Mouse (Mus musculus) liver, embryonic 11.5 days (tissue): ENCODE measurements around the gene Dpt. TPM values are rescaled to one million over a fixed set of nuclear protein-coding genes. Genes with fewer than 3 reads are reported as not detected.
"Not testable (repeated sequence)": the region's sequence is repeated elsewhere in the genome, so short reads cannot be mapped to it uniquely, and the experiment has no call there.

ENCODE experiments used
- ATAC-seq: fragments of 200-750 bp; cut with Nextera tagmentation; replicated peaks from 2 replicates; pipeline ENCODE4 v1.8.0; 2017; ENCODE audit warnings: moderate number of reproducible peaks, mild to moderate bottlenecking, moderate TSS enrichment, moderate library complexity; ENCODE audit not compliant: low FRiP score
- DNase-seq: peaks from one replicate; pipeline ENCODE4 v3.0.0-alpha.2; 2017; ENCODE audit warnings: low spot score
- H3K27ac ChIP-seq: fragments of 300-500 bp; sonication (generic); 2 replicates; pipeline ENCODE4 v1.5.1; 2014; ENCODE audit warnings: mild to moderate bottlenecking, low read depth, low read length, control low read depth
- H3K27me3 ChIP-seq: fragments of 300-500 bp; sonication (generic); replicated peaks from 2 replicates; pipeline ENCODE4 v1.6.1; 2014; ENCODE audit warnings: low read length, mixed read lengths; ENCODE audit not compliant: control insufficient read depth, insufficient read depth
- H3K36me3 ChIP-seq: fragments of 300-500 bp; sonication (generic); 2 replicates; pipeline ENCODE4 v1.6.1; 2014; ENCODE audit warnings: mild to moderate bottlenecking, low read length, moderate library complexity, mixed read lengths; ENCODE audit not compliant: control insufficient read depth, insufficient read depth
- H3K4me1 ChIP-seq: fragments of 300-500 bp; sonication (generic); replicated peaks from 2 replicates; pipeline ENCODE4 v1.6.1; 2014; ENCODE audit warnings: low read length, mixed read lengths; ENCODE audit not compliant: control insufficient read depth, insufficient read depth
- H3K4me2 ChIP-seq: fragments of 300-500 bp; sonication (generic); 2 replicates; pipeline ENCODE4 v1.6.1; 2014; ENCODE audit warnings: mild to moderate bottlenecking, control low read depth, moderate library complexity
- H3K4me3 ChIP-seq: fragments of 300-500 bp; sonication (generic); 2 replicates; pipeline ENCODE4 v1.5.1; 2014; ENCODE audit warnings: low read depth, low read length, control low read depth
- H3K9ac ChIP-seq: fragments of 300-500 bp; sonication (generic); 2 replicates; pipeline ENCODE4 v1.6.1; 2014; ENCODE audit warnings: low read depth, low read length, control low read depth
- H3K9me3 ChIP-seq: fragments of 300-500 bp; sonication (generic); 2 replicates; pipeline ENCODE4 v1.6.1; 2016; ENCODE audit warnings: low read length, inconsistent platforms, mixed read lengths; ENCODE audit not compliant: control insufficient read depth
- WGBS: fragments of 180-500 bp; shearing (Covaris S2); extraction: QIAGEN DNeasy Blood & Tissue Kit; methylation state at CpG from one replicate; pipeline ENCODE4 v1.1.7; 2014; 5-methylcytosine and 5-hydroxymethylcytosine counted together
- polyA plus RNA-seq: library from polyadenylated mRNA; unstranded; fragments of >200 nt; fragmentation: Nextera tagmentation; extraction: Ambion mirVana; gene quantifications from 2 replicates; pipeline ENCODE4 v1.2.1, GENCODE M21; 2014

Dpt gene
- polyA plus RNA-seq, 1 experiment from 2014 or later = not detected

GRCm38 (mm10) chr1:164824896-164825295, 28.5 kb downstream of the Dpt start:
- Histone ChIP-seq H3K9ac (no peak overlapping the region), H3K27ac (no peak overlapping the region), H3K27me3 (no peaks in the 10 kb centered on the region), H3K4me1 (no peaks in the 10 kb centered on the region), H3K9me3 (no peaks in the 10 kb centered on the region), H3K4me2 (no peak overlapping the region), H3K4me3 (no peak overlapping the region), H3K36me3 (no peaks in the 10 kb centered on the region)
- ATAC-seq = no peak
- WGBS = 70% methylated on average over 2 of the region's 2 CpGs
- DNase-seq = no peak

DNA sequence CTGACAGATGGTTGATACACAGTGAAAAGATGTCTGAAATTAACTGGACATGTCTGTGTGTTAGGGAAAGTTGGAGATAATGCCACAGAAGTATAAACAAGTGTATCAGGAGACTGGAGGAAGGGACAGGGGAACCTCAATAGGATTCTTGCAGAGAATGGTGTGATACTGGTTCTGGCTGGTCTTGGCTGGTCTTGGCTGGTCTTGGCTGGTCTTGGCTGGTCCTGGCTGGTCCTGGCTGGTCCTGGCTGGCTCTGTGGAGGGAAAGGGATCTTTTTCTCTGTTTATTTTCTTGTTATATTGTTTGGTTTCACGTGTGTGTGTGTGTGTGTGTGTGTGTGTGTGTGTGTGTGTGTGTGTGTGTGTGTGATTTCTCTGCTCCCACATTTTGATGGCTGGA, 33.4 kb downstream of the Dpt start:
- Histone ChIP-seq H3K36me3 (no peaks in the 10 kb centered on the region), H3K27me3 (no peaks in the 10 kb centered on the region), H3K4me3 (no peak overlapping the region), H3K4me1 (no peaks in the 10 kb centered on the region), H3K4me2 (no peak overlapping the region), H3K27ac (no peak overlapping the region), H3K9me3 (no peaks in the 10 kb centered on the region), H3K9ac (no peak overlapping the region)
- ATAC-seq (no peak), DNase-seq (no peak)
- 40% methylated on average over 1 of the region's 1 CpGs for WGBS

DNA sequence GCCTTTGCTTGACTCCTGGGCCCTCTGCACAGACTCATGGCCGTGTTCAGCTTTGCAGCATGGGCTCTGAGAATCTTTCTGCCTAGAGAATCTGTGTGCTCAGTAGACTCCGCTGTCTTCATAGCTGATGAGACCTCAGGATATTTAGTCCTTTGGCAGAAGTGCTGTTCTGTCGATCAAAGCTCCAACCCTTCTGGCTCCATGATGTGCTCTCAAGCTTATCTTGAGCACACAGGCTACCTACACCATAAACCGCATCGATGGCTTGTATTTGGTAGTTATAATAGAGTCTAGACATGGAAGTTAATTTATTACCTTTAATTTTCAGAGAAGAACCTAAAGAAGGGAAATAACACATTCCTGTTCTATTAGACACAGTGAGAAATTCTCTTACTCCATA, 36.0 kb downstream of the Dpt start:
- no peak overlapping the region for H3K9ac ChIP-seq
- no peaks in the 10 kb centered on the region for H3K4me1 ChIP-seq
- no peaks in the 10 kb centered on the region for H3K27me3 ChIP-seq
- H3K4me3 ChIP-seq = no peak overlapping the region
- DNase-seq (no peak), ATAC-seq (no peak)
- H3K9me3 ChIP-seq = no peaks in the 10 kb centered on the region
- H3K36me3 ChIP-seq = no peaks in the 10 kb centered on the region
- H3K4me2 ChIP-seq = no peak overlapping the region
- no peak overlapping the region for H3K27ac ChIP-seq
- WGBS = 75% methylated on average over 5 of the region's 5 CpGs

DNA sequence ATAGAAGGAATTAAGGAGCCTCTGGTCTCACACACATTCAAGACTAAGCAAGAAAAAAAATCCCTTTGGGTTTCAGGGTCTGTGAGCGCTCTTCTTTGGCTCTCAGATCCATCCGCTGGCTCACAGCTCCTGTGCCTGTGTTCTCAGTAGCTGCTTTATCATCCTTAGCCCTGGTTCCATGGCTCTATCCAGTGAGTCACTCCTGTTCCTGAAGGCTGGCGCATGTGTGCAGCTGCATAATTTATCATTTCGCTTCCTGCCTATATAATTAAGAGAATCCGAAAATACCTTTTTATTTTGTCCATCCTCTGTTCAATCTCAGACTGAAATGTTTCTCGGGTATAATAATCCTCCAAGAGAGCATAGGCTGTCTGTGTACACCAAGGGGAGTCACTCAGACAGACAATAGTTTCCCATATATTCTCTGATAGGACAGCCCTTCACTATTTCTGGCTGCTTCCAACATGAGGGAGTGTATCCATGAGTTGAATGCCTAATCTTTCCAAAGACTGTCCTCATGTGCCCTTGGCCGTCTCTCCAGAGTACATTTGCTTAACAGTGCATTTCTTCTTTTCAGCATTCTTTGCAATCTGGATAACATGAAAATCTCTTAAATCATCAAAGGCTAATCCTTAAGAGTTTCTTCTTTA, 52.3 kb downstream of the Dpt start:
- H3K27ac ChIP-seq = no peak overlapping the region
- H3K4me1 ChIP-seq = no peaks in the 10 kb centered on the region
- H3K27me3 ChIP-seq = no peaks in the 10 kb centered on the region
- H3K9me3 ChIP-seq = no peaks in the 10 kb centered on the region
- no peak for ATAC-seq
- no peak overlapping the region for H3K4me2 ChIP-seq
- no peaks in the 10 kb centered on the region for H3K36me3 ChIP-seq
- 80% methylated on average over 7 of the region's 7 CpGs for WGBS
- H3K4me3 ChIP-seq = no peak overlapping the region
- no peak for DNase-seq
- no peak overlapping the region for H3K9ac ChIP-seq

- not testable (repeated sequence) for H3K4me2 ChIP-seq, DNase-seq
- 74% methylated on average over 2 of the region's 2 CpGs for WGBS
Observed at GRCm38 (mm10) chr1:164855700-164856099, 59.3 kb downstream of the Dpt start.

GRCm38 (mm10) chr1:164859952-164860351, 63.5 kb downstream of the Dpt start:
- Histone ChIP-seq H3K9ac (no peak overlapping the region), H3K4me3 (no peak overlapping the region), H3K27ac (no peak overlapping the region), H3K4me1 (no peaks in the 10 kb centered on the region), H3K27me3 (no peaks in the 10 kb centered on the region), H3K4me2 (no peak overlapping the region), H3K36me3 (no peaks in the 10 kb centered on the region), H3K9me3 (no peaks in the 10 kb centered on the region)
- DNase-seq (no peak), ATAC-seq (no peak)
- 74% methylated on average over 11 of the region's 11 CpGs for WGBS

More at GRCm38 (mm10) chr1:164855700-164856099, 59.3 kb downstream of the Dpt start:
- not testable (repeated sequence) for H3K27me3 ChIP-seq, H3K9ac ChIP-seq, H3K36me3 ChIP-seq, H3K9me3 ChIP-seq, H3K27ac ChIP-seq, H3K4me1 ChIP-seq, H3K4me3 ChIP-seq, ATAC-seq

DNA sequence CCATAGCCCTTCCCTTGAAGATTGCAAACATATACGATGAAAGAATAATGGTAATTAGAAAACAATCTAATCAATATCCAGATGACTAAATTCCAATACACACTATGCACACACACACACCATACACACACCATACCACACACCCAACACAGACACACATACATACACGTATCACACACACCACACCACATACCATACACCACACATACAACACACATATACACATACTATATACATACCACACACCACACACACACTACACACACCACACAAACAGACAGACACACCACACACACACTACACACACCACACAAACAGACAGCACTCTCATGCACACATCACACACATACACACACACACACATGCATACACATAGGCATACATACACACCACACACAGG, 64.3 kb downstream of the Dpt start:
- Histone ChIP-seq H3K27ac (no peak overlapping the region), H3K27me3 (no peaks in the 10 kb centered on the region), H3K4me3 (no peak overlapping the region), H3K4me2 (no peak overlapping the region), H3K9ac (no peak overlapping the region), H3K36me3 (no peaks in the 10 kb centered on the region), H3K4me1 (no peaks in the 10 kb centered on the region), H3K9me3 (no peaks in the 10 kb centered on the region)
- WGBS = 84% methylated on average over 2 of the region's 2 CpGs
- ATAC-seq = no peak
- no peak for DNase-seq

GRCm38 (mm10) chr1:164861501-164861900, 65.1 kb downstream of the Dpt start:
- Histone ChIP-seq H3K9ac (no peak overlapping the region), H3K9me3 (no peaks in the 10 kb centered on the region), H3K4me1 (no peaks in the 10 kb centered on the region), H3K4me2 (no peak overlapping the region), H3K27me3 (no peaks in the 10 kb centered on the region), H3K36me3 (no peaks in the 10 kb centered on the region), H3K27ac (no peak overlapping the region), H3K4me3 (no peak overlapping the region)
- 73% methylated on average over 4 of the region's 4 CpGs for WGBS
- ATAC-seq (no peak), DNase-seq (no peak)
